Mouse (Mus musculus): ENCODE data around the gene Gm49673.
A peak's percentile ranks its signal among the peaks of the same experiment; 100 is the strongest.
"Not testable (repeated sequence)": the region's sequence is repeated elsewhere in the genome, so short reads cannot be mapped to it uniquely, and the experiment has no call there.

The Gm49673 gene

GRCm38 (mm10) chr17:8147439-8148316, at the start of gene Gm49673, which contains the start of gene Rnaset2a:
Gene Gm49673 (minus strand): TSS chr17:8147788.
Gene Rnaset2a (minus strand): TSS chr17:8148097.
- peak; percentile 68 for DNase-seq

- no peak for DNase-seq
Observed at GRCm38 (mm10) chr17:8195685-8196376, 48.2 kb upstream of the Gm49673 start.

- DNase-seq, result no peak
Observed at GRCm38 (mm10) chr17:8193678-8194077, 46.1 kb upstream of the Gm49673 start.

- DNase-seq, result no peak
Observed at GRCm38 (mm10) chr17:8184217-8184616, 36.6 kb upstream of the Gm49673 start.

- no peak for DNase-seq
Observed at GRCm38 (mm10) chr17:8183815-8184214, 36.2 kb upstream of the Gm49673 start.

GRCm38 (mm10) chr17:8177090-8177489, 29.5 kb upstream of the Gm49673 start:
- no peak for DNase-seq

GRCm38 (mm10) chr17:8171081-8171480, 23.5 kb upstream of the Gm49673 start:
- DNase-seq, result no peak

- DNase-seq, result no peak
Observed at GRCm38 (mm10) chr17:8170331-8170730, 22.7 kb upstream of the Gm49673 start.

- not testable (repeated sequence) for DNase-seq
Observed at GRCm38 (mm10) chr17:8167436-8167835, 19.8 kb upstream of the Gm49673 start.

- not testable (repeated sequence) for DNase-seq
Observed at GRCm38 (mm10) chr17:8166454-8166853, 18.9 kb upstream of the Gm49673 start.

- DNase-seq, result not testable (repeated sequence)
Observed at GRCm38 (mm10) chr17:8165977-8166376, 18.4 kb upstream of the Gm49673 start.

- DNase-seq, result peak; percentile 21
Observed at GRCm38 (mm10) chr17:8165608-8165945, 18.0 kb upstream of the Gm49673 start.

- peak; percentile 39 for DNase-seq
Observed at GRCm38 (mm10) chr17:8164701-8165607, 17.4 kb upstream of the Gm49673 start, which contains the start of gene Fgfr1op. Gene Fgfr1op (plus strand): TSS chr17:8165501.

GRCm38 (mm10) chr17:8160969-8161368, 13.4 kb upstream of the Gm49673 start:
- DNase-seq, result peak; percentile 57

GRCm38 (mm10) chr17:8158627-8159026, 11.0 kb upstream of the Gm49673 start:
- not testable (repeated sequence) for DNase-seq

GRCm38 (mm10) chr17:8155982-8156381, 8.4 kb upstream of the Gm49673 start:
- not testable (repeated sequence) for DNase-seq

- DNase-seq, result not testable (repeated sequence)
Observed at GRCm38 (mm10) chr17:8155010-8155409, 7.4 kb upstream of the Gm49673 start.

- peak; percentile 19 for DNase-seq
Observed at GRCm38 (mm10) chr17:8146931-8147330, 657 bp downstream of the Gm49673 start.

GRCm38 (mm10) chr17:8143802-8144673, 3.5 kb downstream of the Gm49673 start:
- DNase-seq, result peak; percentile 46

GRCm38 (mm10) chr17:8140210-8140609, 7.4 kb downstream of the Gm49673 start:
- DNase-seq, result not testable (repeated sequence)

GRCm38 (mm10) chr17:8138116-8138515, 9.5 kb downstream of the Gm49673 start:
- DNase-seq, result not testable (repeated sequence)

- not testable (repeated sequence) for DNase-seq
Observed at GRCm38 (mm10) chr17:8130849-8131248, 16.7 kb downstream of the Gm49673 start.
